Mouse (Mus musculus) adrenal gland, postnatal 36 days (tissue): ENCODE data around the gene Utrn. TPM values are rescaled to one million over a fixed set of nuclear protein-coding genes. Genes with fewer than 3 reads are reported as not detected.
A peak's percentile ranks its signal among the peaks of the same experiment; 100 is the strongest.
"Not testable (repeated sequence)": the region's sequence is repeated elsewhere in the genome, so short reads cannot be mapped to it uniquely, and the experiment has no call there.

ENCODE experiments used
- DNase-seq, 2 experiments: peaks; one replicate each; pipeline ENCODE4 v3.0.0; 2021; ENCODE audit warnings: mixed read lengths in 1 of 2
- total RNA-seq, 2 experiments: library from RNA; stranded (reverse); gene quantifications; 2 replicates each; pipeline ENCODE4 v1.2.3; 2021

The Utrn gene
- total RNA-seq, 2 experiments from 2014 or later: 98.5 to 102 TPM

- DNase-seq: peak; percentile 78 to 88
Observed at GRCm38 (mm10) chr10:12690601-12691000, 178.6 kb downstream of the Utrn start.

GRCm38 (mm10) chr10:12685683-12686082 is 183.5 kb downstream of the Utrn start:
- DNase-seq: no peak

- no peak for DNase-seq
Observed at GRCm38 (mm10) chr10:12684018-12684417, 185.1 kb downstream of the Utrn start.

GRCm38 (mm10) chr10:12673309-12673708 is 195.9 kb downstream of the Utrn start:
- DNase-seq: no peak

GRCm38 (mm10) chr10:12671608-12672007 is 197.6 kb downstream of the Utrn start:
- DNase-seq: no peak

- no peak for DNase-seq
Observed at GRCm38 (mm10) chr10:12662035-12662434, 207.1 kb downstream of the Utrn start.

GRCm38 (mm10) chr10:12658023-12658744 is 211.0 kb downstream of the Utrn start:
- no peak for DNase-seq

GRCm38 (mm10) chr10:12652988-12653387 is 216.2 kb downstream of the Utrn start:
- no peak for DNase-seq

GRCm38 (mm10) chr10:12646119-12646518 is 223.0 kb downstream of the Utrn start:
- DNase-seq: no peak

- no peak for DNase-seq
Observed at GRCm38 (mm10) chr10:12643336-12643735, 225.8 kb downstream of the Utrn start.

- no peak for DNase-seq
Observed at GRCm38 (mm10) chr10:12639638-12640037, 229.5 kb downstream of the Utrn start.

GRCm38 (mm10) chr10:12633965-12634364 is 235.2 kb downstream of the Utrn start:
- no peak for DNase-seq

- no peak for DNase-seq
Observed at GRCm38 (mm10) chr10:12630933-12631332, 238.2 kb downstream of the Utrn start.

GRCm38 (mm10) chr10:12618397-12618796 is 250.8 kb downstream of the Utrn start:
- no peak for DNase-seq

GRCm38 (mm10) chr10:12615723-12616122 is 253.4 kb downstream of the Utrn start:
- no peak for DNase-seq

GRCm38 (mm10) chr10:12614465-12615199 is 254.5 kb downstream of the Utrn start:
- no peak for DNase-seq

- DNase-seq: peak in 1 of 2 experiments; percentile 46
Observed at GRCm38 (mm10) chr10:12612235-12612863, 256.8 kb downstream of the Utrn start.

- DNase-seq: no peak
Observed at GRCm38 (mm10) chr10:12609896-12610295, 259.3 kb downstream of the Utrn start.

- no peak for DNase-seq
Observed at GRCm38 (mm10) chr10:12608634-12609033, 260.5 kb downstream of the Utrn start.

- DNase-seq: not testable (repeated sequence)
Observed at GRCm38 (mm10) chr10:12607180-12607579, 262.0 kb downstream of the Utrn start.

GRCm38 (mm10) chr10:12595379-12595778 is 273.8 kb downstream of the Utrn start:
- no peak for DNase-seq

- DNase-seq: no peak
Observed at GRCm38 (mm10) chr10:12594958-12595357, 274.2 kb downstream of the Utrn start.

- no peak for DNase-seq
Observed at GRCm38 (mm10) chr10:12593071-12593470, 276.1 kb downstream of the Utrn start.
